Mouse (Mus musculus) liver, adult (tissue): Measurements from ENCODE around the gene Cnot10.

Experiments
- GATA4 ChIP-seq: IDR thresholded peaks from 2 replicates; pipeline ENCODE4 v1.6.1; 2014; ENCODE audit warnings: mild to moderate bottlenecking, low read length; ENCODE audit not compliant: insufficient replicate concordance

Cnot10 gene

DNA sequence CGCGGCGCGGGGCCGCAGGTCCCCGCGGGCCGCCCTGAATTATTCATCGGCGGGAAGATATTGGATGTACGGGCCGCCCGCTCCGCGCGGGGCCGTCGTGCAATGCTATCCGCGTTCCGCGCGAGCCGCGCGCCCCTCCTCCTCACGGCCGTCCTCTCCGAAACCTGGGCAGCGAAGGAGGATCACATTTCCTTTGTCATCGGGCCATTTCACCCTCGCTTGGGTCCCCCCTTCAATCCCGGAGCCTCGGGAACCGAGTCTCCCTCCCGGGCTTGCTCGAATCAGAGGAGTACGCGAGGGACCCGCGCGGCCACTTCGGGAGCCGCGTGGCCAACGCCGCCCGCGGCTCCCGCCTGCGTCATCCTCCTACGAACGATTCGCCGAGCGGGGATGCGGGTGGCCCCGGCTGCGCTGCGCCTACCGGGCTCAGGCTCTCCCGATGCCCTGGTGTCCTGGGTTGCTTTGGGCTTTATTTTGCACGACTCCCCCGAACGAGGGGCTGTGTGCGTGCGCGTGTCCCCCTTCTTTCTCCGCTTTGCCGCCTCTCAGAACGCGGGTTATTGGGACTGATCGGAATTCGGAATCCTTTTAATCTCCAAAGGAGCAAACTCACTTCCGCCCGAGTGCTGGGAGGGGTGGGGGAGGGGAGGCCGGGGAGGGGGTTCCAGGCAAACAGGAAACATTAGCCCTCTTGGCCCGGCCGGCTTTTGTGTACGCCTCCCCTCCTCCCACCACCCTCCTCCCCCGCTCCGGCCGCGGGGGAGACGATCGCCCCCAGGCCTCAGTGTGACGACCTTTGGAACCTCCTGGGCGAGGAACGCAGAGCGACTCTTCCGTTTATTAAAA is 76.0 kb downstream of the Cnot10 start, which contains the start of gene Trim71:
Trim71 (minus strand) TSS at position 609 of the 846 bp plus-strand sequence.
- TF ChIP-seq GATA4 = no peak

DNA sequence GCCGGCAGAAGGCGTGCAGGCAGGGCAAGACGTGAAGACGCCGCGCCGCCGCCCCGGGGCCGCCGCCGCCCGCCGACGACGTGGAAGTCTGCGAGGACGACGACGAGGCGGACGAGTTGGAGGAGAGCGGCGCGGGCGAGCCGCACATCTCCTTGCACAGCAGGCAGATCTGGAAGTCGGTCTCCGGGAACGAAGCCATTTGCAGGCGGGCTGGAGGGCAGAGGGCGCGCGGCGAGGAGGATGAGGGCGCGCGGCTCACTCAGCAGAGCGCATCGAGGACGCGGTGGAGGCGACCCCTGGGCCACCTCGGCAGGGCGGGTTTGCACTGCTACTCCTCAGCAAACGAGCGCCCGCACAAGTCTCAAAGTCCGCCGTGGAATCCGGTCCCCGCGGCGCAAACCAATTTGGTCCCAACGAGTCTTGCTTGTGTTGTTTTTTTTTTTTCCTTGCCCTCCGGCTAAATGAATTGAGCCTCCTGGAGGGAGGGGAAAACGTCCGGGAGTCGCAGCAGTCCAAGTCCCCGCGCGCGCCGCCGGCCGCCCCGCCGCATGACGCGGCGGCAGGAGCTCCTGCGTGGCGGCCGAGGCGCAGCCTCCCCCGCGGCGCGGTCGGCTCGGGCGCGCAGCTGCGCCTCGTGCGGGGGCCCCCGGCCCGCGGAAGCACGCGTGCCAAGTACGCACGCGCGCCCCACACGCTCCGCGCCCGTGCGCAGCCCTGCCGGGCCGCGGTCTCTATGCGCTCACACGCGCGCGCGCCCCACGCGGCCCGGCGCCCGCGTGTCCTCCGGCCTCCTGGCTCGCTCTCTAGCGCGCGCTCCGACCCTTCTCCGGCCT is 76.8 kb downstream of the Cnot10 start:
- no peak for TF ChIP-seq GATA4

DNA sequence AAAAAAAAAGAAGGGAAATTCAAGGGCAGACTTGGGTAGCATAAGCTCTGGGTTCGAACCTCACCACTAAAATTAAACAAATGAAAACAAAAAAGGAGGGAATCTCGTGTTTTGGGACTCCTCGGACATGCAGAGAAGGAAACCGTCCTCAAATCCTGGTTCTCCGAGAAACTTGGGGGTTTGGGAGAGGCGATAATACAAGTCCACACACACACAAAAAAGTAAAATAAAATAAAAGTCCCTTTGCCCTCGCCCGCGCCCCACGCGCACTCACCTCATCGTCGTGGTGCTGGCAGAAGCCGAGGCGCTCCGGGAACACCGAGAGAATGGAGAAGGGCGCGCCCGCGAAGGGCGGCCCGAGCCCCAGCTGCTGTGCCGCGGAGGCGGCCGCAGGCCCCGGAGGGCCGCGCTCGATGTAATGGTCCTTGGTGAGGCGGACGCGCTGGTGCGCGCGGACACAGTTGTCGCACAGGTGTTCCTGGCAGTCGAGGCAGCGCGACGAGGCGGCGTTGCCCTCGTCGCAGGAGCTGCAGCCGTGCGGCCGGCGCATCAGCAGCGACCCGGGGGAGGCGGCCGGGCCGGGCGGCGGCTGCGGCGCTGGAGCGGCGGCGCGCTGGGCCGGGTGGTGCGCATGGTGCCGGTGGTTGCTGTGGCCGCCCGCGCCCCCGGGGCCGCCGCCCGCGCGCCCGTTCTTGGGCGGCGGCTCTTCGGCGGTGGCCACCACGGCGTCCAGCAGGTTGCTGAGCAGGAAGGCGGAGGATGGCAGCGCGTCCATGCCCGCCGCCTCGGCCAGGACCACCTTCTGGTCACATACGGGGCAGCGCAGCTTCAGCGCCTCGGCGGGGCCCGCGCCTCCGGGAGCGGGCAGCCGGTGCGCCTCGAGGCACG is 77.7 kb downstream of the Cnot10 start:
- TF ChIP-seq GATA4 = no peak

DNA sequence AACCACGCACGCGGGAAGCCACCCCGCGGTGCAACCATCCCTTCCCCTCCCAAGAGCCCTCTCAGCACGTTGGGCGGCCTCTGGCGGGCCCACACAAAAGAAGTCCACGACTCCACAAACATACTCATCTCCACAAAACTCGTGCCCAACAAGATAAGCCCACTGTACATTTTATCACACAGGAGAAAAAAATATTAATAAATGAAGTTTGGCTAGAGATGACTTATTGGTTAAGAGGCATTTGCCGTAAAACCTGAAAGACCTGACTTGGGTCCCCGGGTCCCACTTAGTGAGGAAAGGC is 78.4 kb downstream of the Cnot10 start:
- TF ChIP-seq GATA4 = no peak

DNA sequence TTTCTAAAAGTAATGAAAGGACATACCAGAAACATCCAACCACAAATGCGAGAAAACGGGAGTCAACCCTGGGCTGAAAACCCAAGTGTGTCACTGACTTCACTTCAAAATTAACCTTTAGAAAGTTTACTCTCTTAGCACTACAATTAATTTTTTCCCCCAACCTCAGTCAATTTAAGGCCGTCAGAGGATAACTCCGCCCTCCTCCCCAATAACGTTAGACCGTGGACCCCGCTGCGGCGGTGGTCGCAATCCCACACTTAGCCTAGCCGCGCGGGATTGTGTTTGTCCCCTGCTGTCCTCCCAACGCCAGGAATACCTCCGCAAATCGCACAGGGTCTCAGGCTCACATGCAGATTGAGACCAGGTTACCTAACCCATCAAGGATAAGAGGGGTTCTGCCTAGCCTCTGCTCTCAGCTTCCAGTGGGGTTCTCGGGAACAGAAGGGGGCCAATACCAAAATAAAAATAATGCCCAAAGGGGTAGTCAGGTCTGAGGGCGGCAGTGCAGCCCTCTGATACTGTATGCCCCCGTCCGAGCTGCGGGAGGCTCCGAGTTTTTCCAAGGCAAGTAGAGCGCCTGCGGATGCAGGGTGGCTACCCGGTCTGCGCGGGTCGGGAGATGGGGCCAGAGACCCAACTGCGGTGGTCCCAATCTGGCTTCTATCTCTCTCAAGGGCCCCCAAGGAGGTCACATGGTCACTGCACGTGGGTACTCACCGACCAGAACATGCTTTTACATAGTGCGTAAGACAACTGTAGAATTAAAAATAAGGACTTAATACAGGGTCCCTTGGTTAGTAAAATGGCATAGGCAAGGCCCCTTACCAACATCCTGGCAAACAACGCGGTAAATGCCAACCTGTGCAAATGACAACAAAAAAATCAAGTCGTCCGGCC is 79.0 kb downstream of the Cnot10 start:
- TF ChIP-seq GATA4 = no peak

DNA sequence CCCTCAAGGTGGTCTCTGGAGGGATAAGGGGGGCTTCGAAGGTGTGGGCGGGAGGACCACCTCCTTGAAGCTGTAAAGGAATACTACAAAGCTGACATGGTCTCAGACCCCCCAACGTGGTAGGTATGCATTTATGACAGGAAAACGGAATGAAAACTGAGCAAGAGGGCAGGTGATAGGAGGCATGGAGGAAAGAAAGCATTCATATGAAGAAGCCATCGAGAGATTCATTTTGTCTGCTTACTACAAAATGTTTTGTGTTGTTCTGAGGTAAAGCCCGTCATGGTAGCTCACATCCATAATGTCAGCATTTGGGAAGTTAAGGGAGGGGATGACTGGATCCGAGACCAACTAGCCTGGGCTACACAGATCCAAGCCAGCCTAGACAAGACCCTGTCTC is 79.8 kb downstream of the Cnot10 start:
- no peak for TF ChIP-seq GATA4

DNA sequence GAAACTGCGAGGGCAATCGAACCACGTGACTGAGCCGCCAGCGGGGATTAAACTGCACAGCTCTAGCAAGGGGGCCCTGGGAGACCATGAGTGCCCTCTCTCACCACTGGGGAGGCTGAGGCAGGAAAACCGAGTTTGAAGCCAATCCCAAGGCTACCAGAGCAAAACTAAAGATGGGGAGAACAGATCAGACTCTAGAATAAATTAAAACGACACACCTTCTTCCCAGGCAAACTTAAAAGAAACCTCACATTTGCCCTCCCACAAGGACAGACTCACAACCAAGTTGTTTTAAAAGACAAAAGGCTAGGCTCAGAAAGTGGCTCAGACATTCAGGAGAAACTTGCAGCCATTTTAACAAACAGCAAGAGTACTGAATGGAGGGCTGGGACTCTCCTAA is 82.9 kb downstream of the Cnot10 start:
- TF ChIP-seq GATA4 = no peak

DNA sequence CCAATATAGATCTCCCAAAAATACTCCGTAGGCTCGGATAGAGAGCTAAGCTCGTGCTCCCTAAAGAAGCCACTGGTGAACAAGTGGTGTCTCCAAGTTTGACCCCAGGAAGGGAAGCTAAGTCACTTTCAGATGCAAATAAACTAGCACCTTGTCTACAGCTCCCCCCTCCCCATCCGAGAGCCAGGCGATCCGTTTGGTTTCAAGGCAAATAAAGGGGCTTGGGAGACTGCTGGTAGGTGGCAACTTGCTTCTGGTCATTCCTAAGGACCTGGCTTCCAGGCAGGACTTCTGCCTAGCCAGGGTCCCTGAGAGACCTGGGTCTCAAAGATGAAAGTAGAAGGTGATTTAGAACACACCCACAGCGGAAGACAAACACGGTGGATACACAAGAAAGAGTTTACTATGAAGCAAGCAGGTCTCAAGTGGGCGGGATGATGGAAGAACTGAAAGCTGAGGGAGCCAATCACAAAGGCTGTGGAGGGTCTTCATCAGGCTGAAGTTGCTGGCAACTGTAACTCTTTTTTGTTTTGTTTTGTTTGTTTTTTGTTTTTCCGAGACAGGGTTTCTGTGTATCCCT is 83.6 kb downstream of the Cnot10 start:
- no peak for TF ChIP-seq GATA4

DNA sequence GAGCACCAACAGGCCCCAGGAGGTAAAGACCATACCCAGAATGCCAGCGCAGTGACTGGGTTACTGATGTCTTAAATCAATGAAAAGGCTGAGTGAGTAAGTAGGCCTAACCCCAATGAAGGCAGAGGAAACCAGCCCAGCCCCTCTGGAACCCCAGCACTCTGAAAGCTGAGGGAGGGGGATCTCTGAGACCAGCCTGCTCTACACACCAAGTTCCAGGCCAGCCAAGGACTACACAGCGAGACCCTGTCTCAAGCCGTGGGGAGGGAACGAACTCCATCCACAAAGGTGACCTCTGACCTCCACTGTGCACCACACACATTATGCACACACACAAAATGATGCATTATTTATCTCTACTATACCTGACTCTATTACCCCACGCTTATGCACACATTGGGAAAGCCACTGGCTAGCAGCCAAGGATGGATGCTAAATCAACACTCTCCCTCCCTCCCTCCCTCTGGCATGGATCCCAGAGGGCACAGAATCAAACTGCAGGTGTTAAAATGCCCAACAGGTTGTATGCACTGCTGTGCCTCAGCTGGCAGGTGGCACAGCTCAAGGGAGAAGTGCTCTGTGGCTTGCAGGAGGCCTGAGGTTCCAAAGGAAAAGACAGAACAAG is 85.5 kb downstream of the Cnot10 start:
- TF ChIP-seq GATA4 = no peak

DNA sequence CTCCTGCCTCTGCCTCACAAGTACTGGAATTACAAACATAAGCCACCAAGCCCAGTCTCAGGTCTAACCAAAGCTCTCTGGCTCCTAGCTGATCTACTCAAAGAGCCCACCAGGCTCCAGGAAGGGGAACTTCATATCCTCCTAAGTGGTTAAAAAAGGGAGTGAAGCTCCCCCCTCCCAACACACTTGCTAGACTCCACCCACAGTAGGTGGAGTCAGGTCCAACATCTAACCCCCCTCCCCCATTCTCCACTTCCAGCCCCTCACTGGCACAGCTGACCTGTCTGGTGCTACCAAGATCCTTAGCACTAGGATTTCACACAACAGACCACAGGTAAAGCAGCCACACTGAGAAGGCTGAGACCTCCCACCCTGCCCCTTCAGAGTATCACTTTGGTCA is 86.2 kb downstream of the Cnot10 start:
- TF ChIP-seq GATA4 = no peak

DNA sequence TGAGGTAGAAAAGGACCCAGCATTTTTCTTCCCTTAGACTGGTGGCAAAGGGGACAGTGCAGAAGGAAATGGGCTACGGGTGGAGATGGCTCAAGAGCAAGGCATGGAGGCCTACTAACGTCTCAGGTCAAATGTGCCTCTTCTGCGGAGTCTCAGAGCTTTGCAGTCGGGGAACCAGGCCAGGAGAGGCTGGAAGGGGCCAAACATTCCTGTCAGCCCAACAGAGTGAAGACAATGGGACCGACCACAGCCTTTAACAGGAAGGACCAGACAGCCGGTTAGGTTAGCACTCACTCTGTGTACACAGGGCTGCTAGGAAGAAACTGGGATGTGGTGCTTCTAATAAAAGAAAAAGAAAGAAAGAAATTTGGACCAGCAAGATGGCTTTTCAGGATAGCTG is 90.0 kb downstream of the Cnot10 start:
- TF ChIP-seq GATA4 = no peak

DNA sequence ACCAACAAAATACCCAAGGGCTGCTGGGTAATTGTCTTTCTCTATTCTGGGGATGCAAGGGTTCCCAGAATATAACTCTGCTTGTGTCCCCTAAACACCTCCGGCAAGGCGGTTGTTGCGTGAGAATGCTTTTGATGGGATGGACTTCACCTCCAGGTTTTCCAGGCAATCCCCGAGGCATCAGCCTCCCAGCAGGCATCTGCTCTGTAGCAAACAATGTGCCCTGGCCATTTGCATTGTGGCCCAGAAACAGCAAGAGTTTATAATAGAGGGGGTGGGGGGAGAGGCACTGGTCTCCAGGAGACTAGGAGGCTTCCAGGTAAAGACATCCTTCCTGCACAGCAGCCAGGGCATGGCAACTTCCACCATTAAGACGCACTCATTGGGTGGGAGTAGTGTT is 90.9 kb downstream of the Cnot10 start:
- TF ChIP-seq GATA4 = no peak

DNA sequence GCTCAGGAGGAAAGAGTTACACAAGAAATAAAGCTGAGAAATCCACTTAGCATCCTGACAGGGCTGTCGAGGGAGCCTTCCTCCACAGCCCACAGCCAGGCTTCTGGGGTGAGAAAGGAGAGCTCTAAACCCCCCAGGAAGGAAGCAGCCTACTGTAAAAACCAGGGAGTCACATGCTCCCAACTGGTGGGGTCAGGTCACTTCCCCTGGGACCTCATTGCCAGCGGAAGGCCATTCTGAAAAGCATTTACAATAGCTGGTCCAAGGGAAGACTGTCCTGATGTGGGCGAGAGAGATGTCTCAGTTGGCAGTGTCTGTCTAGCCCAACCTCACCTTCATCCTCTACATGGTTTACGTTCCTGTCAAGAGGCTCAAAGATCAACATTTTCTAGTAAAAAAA is 91.5 kb downstream of the Cnot10 start:
- no peak for TF ChIP-seq GATA4

DNA sequence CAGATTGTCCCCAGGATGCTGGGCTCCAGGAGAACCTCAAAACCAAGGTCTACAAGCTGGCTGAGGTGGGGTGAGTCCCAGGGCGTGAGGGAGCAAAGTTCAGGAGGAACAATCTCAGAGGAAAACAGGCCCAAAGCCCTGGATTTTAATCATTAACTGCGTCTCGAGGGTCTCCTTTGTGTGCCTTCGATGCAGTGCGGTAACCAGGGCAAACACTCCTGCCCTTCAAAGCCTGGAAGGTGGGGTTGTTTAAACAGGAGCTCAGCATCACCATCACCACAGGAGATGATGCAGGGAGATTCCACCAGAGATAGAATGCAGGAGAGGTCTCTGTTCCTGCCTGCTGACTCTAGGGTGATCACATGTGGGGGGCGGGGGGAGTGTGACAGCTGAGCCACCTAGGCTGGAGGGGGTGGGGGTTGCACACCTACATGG is 92.3 kb downstream of the Cnot10 start:
- TF ChIP-seq GATA4 = no peak
